Mouse (Mus musculus) R1 (cell line): ENCODE measurements around the gene Rfx4.
A peak's percentile ranks its signal among the peaks of the same experiment; 100 is the strongest.

Experiments used
- DNase-seq: peaks from one replicate; pipeline ENCODE4 v3.0.0-alpha.2; 2018; ENCODE audit warnings: low read depth, low spot score

The Rfx4 gene

DNA sequence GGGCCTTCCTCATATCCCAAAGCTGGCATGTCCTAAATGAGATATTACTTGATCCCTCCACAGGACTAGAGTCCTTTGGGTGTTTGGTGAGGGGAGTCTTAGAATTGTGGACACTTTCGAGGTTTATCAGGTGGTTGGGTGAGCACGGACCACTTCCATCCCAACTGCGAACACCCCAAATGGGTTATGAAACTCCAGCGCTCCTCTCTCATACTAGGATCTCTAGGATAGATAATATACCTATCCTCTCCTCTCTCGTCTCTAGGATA lies 2.3 kb downstream of the Rfx4 start:
- DNase-seq = no peak

GRCm38 (mm10) chr10:84758483-84759431 lies 2.9 kb downstream of the Rfx4 start:
- DNase-seq = peak; percentile 81

DNA sequence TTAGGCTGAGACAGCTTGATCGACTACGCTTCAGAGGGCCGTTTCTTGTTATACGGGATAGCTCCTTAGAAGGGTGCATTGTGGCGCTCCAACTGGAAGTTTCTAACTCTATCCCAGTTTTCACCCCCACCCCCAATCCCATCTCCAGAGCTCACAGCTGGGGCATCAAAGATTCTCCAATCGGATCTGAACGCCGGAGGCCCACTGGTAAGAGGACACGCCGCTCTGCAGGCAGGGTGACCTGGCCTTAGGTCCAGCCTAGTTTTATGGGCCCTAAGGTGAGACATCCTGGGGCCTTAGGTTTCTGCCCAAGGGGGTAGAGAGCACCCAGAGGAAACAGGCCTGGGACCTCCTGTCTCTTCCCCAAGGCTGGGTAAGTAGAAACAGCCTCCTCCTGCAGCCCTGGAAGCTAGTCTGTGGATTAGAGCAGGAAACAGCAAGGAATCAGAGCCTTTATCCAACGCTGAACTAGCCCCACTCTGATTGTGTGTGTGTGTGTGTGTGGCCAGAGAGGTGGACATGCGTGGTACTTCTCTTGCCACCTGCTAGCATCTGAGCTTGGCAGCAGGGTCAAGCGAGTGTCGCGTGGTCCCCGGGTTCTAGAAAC lies 3.8 kb downstream of the Rfx4 start:
- peak; percentile 43 for DNase-seq

DNA sequence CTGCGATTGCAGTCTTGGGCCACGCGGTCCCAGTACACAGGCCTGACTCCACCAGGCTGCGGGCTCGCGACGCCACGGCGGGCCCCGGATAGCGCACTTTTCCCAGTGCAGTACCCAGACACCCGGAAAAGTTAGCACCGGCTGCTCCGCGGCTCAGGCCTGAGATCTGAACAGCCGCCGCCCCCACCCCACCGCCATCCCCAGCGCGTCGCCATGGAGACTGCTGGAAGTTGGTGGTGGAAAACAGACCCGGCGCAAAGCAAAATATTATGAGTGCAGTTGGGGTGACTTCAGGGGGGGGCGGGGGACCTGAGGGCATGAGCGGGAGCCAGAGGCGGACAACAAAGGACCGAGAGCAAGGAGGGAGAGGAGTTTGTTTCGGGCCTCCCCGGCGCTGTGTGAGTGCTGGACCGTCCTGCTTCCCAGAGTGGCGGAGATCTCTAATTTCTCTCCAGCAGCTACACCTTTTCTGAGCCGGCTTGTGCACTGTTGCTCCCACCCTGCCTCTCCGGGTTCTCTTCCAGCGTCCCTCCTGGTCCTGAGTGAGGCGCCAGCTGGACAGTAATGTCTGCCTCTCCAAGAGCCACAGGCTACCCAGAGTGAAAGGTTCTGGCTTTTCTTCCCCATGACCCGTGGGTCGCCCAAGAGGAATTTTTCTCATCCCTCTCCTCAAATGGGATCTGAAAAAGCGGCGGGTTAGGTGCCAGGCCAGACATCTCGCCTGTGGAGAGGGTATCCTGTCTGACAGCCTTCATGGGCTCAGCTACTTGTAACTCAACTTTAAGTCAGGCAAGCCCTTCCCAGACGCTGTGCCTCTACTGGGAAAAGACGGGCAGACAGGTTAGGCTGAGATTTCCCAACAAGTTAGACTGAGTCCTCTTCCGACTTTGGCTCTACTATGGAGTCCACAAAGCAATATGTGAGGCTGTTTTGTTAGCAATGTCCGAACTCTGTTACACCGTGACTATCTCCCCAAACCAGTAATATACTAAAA lies 4.6 kb downstream of the Rfx4 start:
- DNase-seq = peak; percentile 80

- DNase-seq = no peak
Observed at GRCm38 (mm10) chr10:84768766-84769165, 12.9 kb downstream of the Rfx4 start.

DNA sequence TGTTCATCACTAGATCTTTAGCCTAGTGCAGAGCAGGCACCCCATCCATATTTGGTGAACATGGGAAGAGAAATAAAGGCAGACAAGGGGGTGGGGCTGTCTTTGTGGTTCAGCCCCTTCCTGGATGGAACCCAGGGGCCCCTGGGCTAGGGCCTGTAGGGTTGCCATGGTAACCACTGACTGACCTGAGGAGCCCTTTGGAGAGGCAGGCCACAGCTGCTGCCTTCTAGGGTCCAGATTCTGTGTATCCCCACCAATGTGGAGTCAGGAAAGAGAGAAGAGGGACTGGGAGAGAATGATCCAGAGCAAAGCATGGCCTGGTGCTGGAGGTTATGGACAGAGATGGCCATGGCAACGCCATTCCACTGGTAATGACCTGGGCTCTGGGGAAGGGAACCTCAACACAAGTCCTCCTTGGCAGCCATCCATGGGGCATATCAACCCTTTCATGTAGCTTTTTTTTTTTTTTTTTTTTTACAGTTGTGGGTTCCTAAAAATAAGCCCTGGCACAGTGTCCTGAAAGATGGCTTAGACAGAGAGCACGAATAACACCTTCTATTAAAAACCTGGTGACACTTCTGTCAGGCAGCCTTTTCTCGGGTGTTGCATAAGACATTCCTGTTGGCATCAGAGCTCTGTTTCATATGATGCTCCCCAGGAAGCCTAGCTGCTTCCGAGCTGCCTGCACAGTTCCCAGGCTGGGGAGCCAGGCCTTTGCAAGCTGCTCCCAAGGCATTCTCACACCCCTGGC lies 16.7 kb downstream of the Rfx4 start:
- no peak for DNase-seq

GRCm38 (mm10) chr10:84773889-84774288 lies 18.0 kb downstream of the Rfx4 start:
- no peak for DNase-seq

GRCm38 (mm10) chr10:84774573-84774972 lies 18.7 kb downstream of the Rfx4 start:
- DNase-seq = no peak

- DNase-seq = no peak
Observed at GRCm38 (mm10) chr10:84777109-84777508, 21.2 kb downstream of the Rfx4 start.

- DNase-seq = no peak
Observed at GRCm38 (mm10) chr10:84777974-84778373, 22.1 kb downstream of the Rfx4 start.

DNA sequence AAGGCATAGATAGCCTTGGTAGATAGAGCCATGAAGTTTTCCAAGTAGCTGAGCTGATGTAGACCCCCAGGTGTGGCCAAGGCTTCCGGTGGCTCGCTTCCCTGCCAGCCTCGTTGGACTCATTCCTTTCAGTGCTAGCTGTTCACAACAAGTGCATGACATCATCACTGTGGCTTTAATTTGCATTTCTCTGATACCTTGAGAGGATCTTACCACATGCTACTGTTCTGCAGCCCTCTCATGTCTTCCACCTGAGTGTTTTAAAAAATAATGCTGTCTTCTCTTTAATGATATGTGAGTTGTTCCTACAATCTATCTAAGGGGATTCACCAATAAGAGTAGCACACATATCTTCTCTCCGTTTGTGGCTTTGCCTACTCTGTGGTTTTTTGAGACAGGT lies 25.0 kb downstream of the Rfx4 start:
- no peak for DNase-seq

- no peak for DNase-seq
Observed at GRCm38 (mm10) chr10:84785339-84785738, 29.5 kb downstream of the Rfx4 start.

DNA sequence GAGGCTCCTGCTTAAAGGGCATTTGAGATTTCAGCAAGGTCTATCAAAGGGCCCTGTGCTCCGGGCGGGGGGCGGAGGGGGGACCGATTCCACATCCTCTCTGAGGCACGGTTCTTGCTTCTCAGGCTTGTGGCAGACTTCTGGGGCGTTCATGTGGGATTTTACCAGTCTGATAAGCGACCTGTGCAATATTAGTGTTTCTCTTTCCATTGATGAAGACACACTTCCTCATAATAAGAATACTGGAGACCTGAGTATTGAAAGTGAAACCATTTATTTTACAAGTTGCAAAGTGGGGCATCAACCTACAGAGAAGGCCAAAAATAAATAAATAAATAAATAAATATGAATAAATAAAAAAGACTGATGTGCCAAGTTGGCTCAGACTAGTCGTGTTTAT lies 34.5 kb downstream of the Rfx4 start:
- DNase-seq = no peak

- DNase-seq = no peak
Observed at GRCm38 (mm10) chr10:84791181-84791580, 35.3 kb downstream of the Rfx4 start.

DNA sequence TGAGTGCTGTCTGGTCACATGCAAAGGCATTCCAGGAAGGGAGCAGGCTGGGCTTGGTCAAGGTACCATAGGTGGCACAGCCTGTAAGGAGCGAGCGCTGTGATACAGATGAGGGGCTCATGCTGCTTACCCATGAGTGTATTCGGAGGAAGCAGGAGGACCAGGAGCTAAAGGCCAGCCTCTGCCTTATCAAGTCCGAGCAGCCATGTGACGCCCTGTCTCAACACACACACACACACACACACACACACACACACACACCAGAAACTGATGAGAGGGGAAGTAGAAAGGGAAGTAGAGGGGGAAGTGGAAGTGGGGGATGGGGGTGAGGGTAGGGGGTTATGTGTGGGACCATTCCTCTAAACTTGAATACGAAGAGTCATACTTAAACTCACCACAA lies 45.7 kb downstream of the Rfx4 start:
- DNase-seq = no peak

- DNase-seq = no peak
Observed at GRCm38 (mm10) chr10:84803216-84803844, 47.5 kb downstream of the Rfx4 start.

GRCm38 (mm10) chr10:84805576-84805975 lies 49.7 kb downstream of the Rfx4 start:
- DNase-seq = no peak

- no peak for DNase-seq
Observed at GRCm38 (mm10) chr10:84807206-84807605, 51.3 kb downstream of the Rfx4 start.

DNA sequence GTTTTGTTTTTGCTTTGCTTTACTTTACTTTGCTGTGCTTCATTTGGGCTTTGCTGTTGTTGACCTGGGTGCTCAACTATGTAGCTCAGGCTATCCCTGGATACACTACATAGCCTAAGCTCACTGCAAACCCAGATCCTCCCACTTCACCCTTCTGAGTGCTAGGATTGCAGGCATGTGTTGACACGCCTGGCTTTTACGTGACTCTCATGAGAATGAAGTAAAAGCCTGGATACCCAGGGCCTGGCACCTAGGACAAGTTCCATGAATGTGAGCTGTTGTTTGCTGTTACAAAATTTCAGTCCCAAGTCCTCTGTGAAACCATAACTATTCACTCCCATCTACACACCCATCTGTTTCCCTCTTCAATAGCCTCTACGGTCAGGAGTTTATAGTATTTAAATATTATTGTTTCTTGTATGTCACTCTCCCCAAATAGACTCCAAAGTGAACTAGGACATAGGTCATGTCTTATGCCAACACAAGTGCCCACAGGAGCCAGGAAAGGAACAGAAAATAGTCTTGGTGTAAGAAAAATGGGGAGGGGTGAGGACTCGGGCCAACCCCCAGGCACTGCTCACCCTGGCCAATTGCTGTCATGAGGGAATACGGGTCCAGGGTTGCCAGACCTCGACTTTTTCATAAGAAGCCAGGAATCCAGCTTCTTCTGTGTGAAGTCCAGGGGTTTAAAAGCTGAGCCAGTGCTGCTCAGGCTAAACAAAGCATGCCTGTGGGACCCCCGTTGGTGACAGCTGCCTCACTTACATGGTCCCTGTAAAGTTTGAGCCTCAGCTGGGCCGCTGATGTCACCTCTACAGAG lies 54.4 kb downstream of the Rfx4 start:
- no peak for DNase-seq
